Mouse (Mus musculus) urinary bladder, postnatal 4 days (tissue): ENCODE data around the gene Sema7a.

Experiments
- DNase-seq, 2 experiments: peaks; one replicate each; pipeline ENCODE4 v3.0.0; 2021 to 2022; ENCODE audit warnings: low spot score in 2 of 2

Sema7a gene

DNA sequence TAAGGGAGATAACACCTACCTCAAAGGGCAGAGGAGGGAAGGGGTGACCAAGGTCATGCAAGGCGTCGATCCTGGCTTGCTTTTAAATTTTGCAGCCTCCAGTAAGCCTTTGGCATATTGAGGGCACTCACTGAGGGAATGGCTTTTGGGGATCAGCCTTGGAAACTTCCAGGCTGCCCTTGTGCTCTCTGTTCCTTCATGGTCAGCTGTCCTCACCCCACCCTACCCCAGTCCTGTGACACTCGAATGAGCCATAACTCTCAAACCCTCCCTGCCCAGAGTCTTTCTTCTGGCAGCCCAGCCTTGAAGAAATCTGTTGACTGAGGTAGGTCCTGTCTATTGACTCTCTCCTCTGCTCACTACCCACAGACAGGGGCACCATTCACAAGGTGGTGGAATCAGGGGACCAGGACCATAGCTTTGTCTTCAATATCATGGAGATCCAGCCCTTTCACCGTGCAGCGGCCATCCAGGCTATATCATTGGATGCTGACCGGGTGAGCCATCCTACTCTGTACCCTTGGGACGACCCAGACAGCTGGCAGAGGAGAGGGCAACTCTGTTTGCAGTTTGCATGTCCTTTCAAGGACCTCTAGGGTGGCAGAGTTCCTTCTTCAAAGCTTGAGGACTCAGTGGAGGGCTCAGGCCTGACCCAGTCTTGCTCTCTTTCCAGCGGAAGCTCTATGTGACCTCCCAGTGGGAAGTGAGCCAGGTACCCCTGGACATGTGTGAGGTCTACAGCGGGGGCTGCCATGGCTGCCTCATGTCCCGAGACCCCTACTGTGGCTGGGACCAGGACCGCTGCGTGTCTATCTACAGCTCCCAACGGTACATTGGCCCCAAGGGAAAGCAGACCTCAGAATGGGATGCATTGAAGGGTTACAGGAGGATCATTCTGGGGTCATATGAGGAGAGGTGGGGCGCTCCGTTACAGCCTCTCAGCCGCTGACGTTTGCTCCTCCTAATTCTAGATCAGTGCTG, 20.3 kb downstream of the Sema7a start:
- DNase-seq = no peak

GRCm38 (mm10) chr9:57961226-57961625, 21.3 kb downstream of the Sema7a start:
- no peak for DNase-seq

DNA sequence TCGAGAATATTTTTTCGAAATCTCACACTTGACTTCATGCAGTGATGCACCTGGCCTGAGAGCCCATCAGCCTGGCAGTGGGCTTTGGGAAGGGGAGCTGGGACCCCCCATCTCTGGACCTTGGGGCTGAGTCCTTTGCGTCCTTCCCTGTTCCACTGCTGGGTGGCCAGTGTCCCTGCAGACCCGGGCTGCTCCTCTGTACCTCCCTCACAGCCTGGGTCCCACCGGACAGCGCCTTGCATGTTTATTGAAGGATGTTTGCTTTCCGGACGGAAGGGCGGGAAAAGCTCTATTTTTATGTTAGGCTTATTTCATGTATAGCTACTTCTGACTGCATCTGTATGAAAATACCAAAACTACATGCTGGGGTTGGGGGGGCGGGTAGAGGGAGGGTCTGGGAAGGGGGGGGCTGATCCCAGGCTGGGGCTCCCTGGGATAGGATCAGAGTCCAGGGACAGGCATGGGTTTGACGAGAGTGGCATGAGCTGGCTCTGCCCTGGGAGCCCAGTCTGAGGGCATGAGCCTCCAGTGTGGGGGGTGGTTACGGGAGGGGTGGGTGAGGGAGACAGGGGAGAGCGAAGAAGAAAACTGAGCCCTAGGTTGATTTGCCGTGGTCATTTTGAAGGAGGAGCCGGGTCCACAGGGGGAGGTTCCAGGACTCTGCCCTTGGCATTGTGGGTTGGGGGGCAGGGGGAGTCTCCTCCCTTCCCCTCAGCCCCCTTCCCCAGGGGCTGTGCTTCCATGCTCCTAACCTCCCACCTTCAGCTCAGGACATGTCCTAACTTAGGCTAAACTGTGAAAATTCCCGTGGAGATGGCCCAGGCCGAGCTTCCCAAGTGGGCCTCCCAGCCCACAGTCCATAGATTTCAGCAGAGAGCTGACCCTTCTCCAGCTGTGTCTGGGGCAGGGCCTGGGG, 22.2 kb downstream of the Sema7a start:
- no peak for DNase-seq

DNA sequence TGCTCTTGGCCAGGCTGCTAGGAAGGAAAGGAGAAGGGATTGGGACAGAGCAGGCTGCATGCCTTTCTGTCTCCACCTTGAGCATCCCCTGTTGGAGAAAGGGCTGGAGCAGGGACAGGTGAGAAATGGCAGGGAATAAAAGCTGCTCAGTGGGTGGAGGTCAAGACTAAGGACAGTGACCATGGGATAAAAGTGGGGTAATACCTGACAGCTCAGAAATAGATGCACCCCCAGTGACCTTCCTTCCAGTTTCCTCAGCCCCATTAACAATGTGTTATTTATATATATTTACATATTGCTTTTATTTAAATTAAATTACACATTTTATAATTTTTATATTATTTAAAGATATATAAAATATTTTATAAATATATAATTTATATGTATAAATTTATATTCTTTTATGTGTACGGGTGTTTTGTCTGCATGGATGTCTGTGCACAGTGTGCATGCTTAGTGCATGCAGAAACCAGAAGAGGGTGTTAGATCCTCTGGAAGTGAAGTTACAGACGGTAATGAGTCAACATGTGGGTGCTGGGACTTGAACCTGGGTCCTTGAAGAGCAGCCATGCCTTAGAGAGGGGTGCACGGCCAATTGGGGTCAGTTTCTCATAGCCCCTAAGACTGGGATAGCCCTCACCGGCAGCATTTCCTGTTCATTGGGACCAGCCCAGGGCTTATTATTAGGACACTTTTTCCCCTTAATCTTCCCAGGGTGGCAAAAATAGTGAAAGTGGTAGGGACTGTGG, 23.5 kb downstream of the Sema7a start:
- no peak for DNase-seq

DNA sequence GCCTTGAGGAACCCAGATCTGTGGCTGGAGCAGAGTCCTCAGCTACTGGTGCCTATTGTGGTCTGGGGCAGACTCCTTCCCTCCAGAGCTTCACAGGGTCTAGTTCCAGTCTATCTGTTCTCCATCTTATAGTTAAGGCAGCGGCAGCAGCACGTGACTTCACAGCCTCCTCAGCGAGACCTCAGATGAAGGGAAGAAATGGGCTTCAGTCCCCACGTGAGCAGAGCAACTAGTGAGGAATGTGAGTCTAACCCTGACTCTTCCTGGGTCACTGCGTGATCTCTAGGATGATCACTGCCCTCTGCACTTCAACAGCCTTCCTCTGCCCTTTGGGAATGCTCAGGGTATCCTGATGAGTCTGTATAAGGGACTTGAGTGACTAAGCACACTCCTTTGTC, 24.1 kb downstream of the Sema7a start:
- DNase-seq = no peak

- DNase-seq = no peak
Observed at GRCm38 (mm10) chr9:57964528-57965250, 24.8 kb downstream of the Sema7a start.

DNA sequence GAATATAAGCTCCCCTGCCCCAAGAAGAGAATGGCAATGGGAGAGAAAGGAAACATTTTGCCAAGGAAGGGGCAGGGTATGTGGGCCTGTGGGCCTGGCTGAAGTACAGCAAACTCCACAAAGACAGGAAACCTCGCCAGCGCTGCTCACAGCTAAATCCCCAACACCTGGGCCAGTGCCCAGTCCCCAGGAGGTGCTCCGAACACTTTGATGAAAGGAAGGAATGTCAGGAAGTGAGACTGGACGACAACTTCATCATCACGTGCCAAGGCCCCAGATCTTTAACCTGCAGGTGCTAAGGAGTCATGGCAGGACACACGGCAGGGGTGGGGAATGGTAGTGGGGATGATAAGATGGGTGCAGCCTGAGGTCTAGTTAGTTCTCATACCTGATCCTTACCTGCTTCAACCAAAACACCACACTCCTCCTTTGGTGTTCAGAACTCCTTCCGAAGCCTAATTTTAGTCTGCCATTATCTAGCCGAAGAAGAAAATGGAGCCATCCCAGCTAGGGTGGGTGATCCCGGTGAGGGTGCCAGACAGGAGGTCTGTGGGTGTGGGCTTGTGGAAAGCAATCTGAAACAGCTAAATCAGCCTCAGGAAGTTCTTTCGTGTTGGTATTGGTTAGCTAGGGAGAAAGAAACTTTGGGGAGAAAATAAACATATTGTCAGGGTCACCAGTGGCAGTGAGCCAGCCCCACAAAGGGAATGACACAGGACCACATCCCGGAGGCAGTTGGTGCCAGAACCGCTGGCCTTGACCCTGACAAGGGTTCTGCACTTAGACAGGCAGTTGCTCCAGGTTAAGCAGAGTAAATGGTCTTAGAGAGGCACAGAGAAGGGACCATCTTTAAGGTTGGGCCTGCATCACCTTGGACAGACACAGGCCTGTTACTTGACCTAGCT, 25.6 kb downstream of the Sema7a start:
- no peak for DNase-seq

DNA sequence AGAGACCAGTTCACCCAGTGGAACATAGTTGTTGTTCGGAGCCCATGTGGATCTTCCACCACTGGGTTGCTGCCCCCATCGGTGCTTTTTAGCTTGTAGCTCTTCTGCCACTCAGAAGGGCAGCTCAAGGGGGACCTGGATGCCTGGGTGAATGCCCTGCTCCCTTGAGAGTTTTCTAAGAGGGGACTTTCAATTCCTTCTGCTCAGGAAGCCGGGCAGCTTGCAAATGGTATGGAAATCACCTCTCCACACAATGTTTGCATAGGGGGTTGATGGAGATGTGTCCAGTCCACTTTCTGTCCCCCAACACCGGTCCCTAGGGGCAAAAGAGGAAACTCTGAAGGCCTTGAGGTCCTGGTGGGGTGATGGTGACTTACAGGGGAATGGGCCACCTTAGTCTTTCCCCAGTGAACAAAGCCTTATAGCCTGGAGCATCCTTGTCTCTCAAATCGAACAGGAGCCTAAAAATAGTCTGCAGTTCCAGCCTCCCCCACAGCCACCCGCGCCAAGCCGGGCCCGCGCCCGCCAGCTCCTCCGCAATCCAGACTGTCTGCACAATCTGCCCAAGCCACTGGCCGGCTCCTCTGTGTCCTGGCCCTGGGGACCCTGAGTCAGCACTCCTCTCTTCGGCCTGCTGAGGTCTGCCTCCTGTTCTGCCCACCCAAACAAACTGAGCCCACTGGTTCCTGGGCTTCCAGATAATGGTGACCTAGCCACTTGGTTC, 27.5 kb downstream of the Sema7a start:
- peak in 1 of 2 experiments; percentile 57 for DNase-seq

DNA sequence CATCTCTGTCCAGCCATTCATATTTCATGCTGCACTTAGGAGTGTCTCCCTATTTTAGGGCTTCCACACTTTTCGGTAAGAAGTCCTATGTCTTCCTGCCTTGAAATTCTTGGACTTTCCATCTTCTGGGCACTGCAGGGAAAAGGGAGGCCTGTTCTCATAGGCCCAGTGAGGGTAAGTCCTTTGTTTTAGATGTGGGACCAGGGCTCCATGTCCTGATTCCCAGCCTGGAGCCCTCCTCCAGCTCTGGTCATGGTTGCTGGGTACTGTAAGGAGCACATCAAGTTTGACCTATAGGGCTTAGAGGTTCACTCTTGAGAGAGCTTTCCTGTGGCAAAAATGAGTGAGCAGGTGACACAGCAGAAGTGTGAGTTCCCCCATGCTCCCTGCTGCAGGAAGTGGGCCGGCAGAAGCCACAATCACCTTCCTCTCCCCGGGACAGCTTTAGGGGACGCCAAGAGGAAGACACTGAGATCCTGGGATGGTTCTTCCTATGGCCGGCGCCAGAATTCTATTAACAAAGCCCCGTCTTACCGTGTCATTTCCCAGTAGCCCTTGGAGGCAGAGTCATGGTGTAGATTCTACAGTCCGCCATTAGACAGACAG, 28.4 kb downstream of the Sema7a start:
- no peak for DNase-seq

GRCm38 (mm10) chr9:57968783-57969542, 29.1 kb downstream of the Sema7a start:
- no peak for DNase-seq

DNA sequence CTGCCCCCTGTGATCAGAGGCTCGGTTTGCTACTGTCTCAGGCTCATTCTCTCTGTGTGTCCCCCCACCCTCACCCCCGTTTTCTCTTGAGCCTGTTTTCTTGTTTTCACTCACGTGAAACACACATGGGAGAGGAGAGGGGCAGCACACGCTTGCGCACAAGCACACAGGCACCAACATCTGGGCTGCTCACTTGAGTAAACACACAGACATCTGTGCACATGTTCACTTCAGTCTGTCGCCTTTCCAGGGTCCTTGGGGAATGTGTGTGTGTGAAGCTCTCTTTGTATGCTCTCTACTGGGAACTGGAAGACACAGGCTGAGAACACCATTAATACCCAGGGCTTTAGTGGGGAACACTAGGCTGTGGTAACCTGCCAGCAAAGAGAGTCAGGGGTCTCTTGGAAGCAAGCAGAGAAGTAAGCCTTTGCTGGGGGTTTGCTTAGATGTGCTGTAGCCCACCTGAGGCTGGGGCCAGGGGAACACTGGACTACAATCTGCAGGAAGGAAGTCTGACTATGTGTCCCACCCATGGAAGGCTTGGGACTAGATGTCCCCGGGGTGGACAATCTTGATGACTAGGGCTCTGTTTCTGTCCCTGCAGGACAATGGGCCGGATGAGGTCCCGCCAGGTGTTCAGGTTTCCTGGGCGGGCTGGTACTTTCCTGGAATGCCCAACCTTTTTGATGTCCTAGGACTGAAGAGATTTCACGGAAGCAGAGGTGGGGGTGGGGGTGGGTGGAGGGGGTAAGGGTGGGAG, 30.0 kb downstream of the Sema7a start:
- DNase-seq = no peak

DNA sequence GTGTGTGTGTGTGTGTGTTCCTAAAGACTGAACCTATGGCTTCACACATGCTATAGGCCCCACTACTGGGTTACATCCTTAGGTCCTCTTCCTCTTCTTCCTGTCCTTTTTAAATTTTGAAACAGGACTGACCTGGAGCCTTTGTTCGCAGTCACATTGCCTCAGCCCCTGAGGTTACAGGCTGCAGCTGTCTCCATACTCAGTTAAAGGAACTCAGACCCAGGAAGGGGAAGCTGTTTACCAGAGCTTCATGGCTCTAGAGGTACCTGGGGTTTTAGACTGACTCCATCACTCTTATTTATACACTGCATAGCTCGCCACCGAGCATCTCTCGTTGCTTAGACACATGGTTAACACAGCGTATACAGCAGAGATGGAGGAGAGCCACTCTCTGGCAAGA, 31.5 kb downstream of the Sema7a start:
- DNase-seq = no peak

- DNase-seq = no peak
Observed at GRCm38 (mm10) chr9:57972141-57972591, 32.3 kb downstream of the Sema7a start.

DNA sequence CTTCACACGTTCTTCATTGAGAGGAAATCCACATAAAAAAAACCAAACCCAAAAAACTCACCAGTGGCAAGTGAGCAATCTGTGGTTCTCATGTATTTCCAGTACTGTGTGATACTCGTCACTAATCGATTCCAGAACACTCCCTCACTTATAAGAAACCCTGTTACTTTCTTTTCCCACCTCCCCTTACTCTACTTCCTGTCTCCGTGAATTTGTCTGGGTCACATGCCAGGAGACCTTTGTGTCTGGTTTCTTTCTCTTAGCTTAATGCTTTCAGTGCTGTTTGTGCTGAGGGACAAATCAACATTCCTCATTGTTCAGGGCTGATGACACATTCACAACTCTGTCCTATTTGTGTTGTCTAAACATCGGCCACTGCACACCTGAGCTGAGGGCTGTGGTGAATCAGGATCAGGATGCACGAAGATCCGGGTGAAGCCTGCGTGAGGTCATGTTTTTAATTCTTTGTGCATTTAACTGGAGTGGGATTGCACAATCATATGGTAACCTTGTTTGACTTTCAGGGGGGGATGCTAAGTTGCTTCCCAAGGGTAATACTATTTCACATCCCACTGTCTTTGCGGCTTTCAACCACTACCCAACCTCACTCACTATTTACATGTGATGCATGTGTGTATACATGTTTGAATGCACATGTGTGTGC, 33.0 kb downstream of the Sema7a start:
- no peak for DNase-seq

- no peak for DNase-seq
Observed at GRCm38 (mm10) chr9:57973440-57974066, 33.6 kb downstream of the Sema7a start.

GRCm38 (mm10) chr9:57974221-57974620, 34.3 kb downstream of the Sema7a start:
- no peak for DNase-seq
